Mouse (Mus musculus) liver (tissue): ENCODE results near the gene Hist2h2ab.

Experiments
- DNase-seq: peaks from one replicate; pipeline ENCODE4 v3.0.0-alpha.2; 2020; ENCODE audit warnings: mixed read lengths

The Hist2h2ab gene

GRCm38 (mm10) chr3:96262979-96263550, 43.4 kb downstream of the Hist2h2ab start, which contains the start of gene Hist2h4:
Gene Hist2h4 (minus strand): TSS chr3:96263311.
- DNase-seq, result peak; percentile 94

GRCm38 (mm10) chr3:96263558-96264403, 44.1 kb downstream of the Hist2h2ab start:
- peak; percentile 54 for DNase-seq

- DNase-seq, result no peak
Measured at GRCm38 (mm10) chr3:96264404-96264949, 44.8 kb downstream of the Hist2h2ab start.

GRCm38 (mm10) chr3:96266132-96266710, 46.6 kb downstream of the Hist2h2ab start:
- DNase-seq, result peak; percentile 50

- DNase-seq, result no peak
Measured at GRCm38 (mm10) chr3:96267541-96267940, 47.9 kb downstream of the Hist2h2ab start.

- DNase-seq, result peak; percentile 87
Measured at GRCm38 (mm10) chr3:96268051-96268775, 48.5 kb downstream of the Hist2h2ab start, which contains the start of gene Hist2h3b. Gene Hist2h3b (plus strand): TSS chr3:96268654.

GRCm38 (mm10) chr3:96268776-96269378, 49.2 kb downstream of the Hist2h2ab start:
- DNase-seq, result peak; percentile 36
